Mouse (Mus musculus): ENCODE results near the gene Gm15155.
"Not testable (repeated sequence)": the region's sequence is repeated elsewhere in the genome, so short reads cannot be mapped to it uniquely, and the experiment has no call there.

Gene Gm15155

DNA sequence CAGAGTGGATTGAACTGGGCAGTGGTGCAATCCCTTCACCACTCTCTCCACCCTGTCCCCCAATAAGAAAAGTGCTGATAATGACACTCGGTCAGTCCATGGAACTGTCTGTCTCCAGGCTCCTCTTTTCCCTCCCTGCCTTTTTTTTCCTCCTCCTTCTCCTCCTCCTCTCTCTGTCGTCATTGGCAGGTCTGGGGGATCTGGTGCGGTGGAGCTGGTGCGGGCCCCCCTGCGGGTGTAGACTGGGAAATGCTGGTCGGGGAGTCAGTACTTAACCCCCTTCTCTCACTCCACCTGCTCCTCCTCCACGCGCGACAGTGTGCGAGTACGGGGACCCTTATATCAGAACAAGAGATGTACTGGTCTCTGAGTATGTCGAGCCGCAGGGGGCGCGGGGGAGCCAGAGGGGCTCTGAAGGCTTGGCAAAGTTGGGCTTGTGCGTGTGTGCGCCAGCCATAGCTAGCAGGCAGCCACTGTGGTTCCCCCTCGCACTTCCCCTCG lies at the start of gene Gm15155:
Gm15155 (plus strand) TSS at position 401 of the 501 bp plus-strand sequence.
- no peak for DNase-seq

DNA sequence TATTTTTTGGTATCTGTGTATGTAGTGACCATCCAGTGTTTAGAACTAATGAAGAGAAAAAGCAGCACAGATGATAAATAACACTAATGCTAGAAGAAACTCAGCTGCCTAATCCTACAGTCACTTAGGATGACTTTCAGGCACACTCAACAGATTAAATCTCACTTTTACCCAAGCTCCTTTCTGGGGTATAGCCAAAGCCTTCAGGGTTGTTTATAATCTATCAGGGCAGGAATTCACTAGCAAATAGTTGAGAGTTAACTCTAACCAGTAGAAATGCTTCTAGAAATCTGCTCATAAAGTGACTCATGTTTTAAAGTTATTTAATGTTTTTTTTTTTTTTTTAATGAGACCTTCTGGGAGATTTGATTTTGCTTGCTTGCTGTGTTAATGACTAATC lies 44.8 kb upstream of the Gm15155 start:
- DNase-seq, result no peak

DNA sequence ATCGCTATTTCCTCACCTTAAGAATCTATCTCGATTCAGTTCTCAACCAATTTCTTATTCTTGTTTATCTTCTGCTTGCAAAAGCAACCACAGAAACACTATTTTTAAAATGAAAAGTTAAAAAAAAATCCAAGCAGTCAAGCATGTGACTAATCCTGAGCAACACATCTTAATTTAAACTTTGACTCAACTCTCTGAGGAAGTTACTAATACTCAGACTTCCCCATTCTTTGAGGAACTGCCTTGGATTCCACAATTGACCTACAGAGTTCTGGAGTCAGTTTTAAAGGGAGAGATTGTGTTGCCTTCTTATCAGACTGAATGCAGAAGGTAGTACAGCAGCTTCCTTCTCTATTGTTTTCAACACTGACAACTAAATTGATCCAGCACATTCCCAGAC lies 40.0 kb upstream of the Gm15155 start:
- no peak for DNase-seq

GRCm38 (mm10) chrX:155591490-155591889 lies 33.1 kb upstream of the Gm15155 start:
- DNase-seq, result no peak

- DNase-seq, result no peak
Observed at GRCm38 (mm10) chrX:155592467-155592866, 32.1 kb upstream of the Gm15155 start.

- DNase-seq, result no peak
Observed at GRCm38 (mm10) chrX:155594685-155595084, 29.9 kb upstream of the Gm15155 start.

DNA sequence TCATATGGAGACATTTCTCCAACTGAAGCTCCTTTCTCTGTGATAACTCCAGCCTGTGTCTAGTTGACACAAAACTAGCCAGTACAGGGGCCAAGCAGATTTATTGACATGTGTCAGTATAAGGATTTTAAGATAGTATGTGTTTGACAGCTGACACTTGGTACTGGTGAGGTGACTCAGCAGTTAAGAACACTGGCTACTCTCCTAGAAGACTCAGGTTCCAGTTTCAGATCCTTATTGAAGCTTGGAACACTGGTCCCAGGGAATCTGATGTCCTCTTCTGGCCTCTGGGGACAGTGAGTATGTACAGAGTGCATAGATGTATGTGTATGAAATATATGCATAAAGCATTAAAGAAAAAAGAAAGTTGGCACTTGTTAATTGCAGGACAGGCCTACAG lies 28.2 kb upstream of the Gm15155 start:
- DNase-seq, result no peak

DNA sequence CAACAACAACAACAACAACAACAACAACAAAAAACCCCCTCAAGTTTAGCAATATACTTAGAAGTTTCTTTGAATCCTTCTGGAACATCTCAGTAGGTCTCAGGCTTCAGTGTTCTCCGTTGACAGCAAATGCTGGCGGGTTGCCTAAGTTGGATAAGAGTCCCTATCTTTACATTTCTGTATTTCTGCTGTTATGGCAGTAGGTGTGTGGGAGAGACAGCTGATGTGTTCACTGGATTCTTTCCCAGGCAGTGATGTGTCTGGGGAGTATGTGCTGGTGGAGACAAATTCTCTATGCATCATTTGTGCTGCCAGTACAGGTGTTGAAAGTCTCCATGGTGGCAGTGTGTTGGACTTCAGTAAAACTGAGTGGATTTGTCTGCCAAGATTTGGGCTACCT lies 23.3 kb upstream of the Gm15155 start:
- no peak for DNase-seq

DNA sequence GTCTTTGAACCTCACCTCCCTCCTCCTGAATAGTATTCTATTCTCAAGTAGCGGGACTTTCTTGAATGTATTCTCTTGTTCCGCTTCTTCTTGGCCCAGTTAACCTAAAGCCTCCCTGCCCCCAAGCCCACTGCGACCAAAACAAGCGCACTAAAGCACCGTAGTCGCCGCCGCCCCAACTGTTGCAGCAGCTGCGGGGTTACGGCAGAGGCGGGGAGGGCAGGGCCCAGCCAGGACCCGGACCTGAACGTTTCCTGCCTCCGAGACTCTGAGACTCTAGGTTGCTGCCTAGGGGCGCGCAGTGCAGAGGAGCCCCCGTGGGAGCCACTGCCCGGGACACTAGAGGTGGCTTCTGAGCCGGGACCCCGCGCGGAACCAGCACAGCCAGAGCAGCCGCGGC lies 2.0 kb upstream of the Gm15155 start:
- DNase-seq, result no peak

DNA sequence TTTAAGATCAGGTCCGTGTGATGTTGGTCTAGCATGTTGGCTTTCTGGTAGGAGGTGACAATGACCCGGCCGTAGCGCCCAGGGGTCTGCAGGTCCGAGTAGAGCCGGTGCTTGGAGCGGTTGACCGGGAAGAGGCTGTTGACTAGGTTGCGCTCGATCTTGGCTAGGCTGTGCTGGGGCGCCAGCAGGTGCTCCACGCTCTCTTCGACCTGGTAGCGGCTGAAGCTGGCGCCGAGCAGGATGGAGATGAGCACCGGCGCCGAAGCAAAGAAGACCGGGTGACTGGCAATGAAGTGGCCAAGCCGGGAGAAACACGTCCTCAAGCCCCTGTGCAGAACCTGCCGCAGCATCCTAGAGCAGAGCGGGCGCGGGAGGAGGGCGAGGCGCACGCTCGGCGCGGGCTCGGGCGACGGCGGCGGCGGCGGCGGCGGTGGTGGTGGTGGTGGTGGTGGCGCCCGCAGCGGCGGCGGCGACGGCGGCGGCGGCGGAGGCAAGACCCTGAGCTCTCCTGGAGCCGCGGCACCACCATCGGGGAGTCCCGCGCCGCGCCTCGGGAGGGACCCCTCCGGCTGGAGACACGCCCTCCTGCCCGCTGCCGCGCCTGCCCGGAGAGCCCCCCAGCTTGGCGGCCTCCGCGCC lies 1.5 kb upstream of the Gm15155 start:
- DNase-seq, result peak; percentile 7

- no peak for DNase-seq
Observed at GRCm38 (mm10) chrX:155623701-155624281, 750 bp upstream of the Gm15155 start, which contains the start of gene Ptchd1. Gene Ptchd1, minus strand, starts transcription at chrX:155623814.

GRCm38 (mm10) chrX:155624895-155625294 lies 354 bp downstream of the Gm15155 start:
- no peak for DNase-seq

DNA sequence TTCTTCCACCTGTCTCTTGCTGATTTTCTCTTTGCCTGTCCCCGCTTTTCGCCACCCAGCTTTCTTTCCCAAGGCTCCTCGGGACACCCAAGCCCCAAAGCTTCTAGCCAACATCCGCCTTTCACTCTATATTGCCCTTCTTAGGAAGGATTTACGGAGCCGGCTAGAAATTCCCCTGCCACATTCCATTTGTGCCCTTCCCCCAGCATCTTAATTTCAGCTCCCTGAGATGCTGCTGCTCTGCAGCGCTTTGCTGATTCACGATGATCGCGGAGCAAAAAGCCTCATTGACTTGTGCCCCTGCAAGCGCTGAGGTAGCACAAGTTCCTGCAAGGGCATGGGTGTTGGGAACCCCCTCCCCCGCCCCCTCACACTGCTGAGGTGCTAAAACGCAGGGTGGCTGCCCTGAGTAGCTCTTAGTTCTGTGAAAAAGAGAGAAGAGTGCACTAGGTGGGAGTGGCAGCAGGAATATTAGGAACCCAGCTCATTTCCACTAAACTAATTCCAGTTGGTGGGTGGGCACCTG lies 1.2 kb downstream of the Gm15155 start:
- no peak for DNase-seq

DNA sequence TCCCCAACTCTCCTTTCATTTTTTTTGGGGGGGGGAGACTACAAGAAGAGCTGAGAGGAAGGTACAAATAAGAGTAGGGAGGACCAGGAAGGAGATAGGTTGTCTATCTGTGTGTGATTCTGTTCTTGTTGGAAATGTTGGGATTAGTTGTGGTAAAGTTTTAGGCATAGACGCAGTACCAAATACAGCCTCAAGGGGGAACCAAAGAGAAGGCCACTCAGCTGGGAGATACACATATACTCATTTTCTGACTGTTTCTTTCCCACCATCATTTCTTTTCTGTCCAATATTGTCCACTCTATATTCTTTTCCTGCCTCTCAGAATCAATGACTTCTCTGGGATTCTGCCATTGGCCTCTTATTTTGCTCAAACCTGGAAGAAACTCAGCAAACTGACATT lies 19.4 kb downstream of the Gm15155 start:
- no peak for DNase-seq

DNA sequence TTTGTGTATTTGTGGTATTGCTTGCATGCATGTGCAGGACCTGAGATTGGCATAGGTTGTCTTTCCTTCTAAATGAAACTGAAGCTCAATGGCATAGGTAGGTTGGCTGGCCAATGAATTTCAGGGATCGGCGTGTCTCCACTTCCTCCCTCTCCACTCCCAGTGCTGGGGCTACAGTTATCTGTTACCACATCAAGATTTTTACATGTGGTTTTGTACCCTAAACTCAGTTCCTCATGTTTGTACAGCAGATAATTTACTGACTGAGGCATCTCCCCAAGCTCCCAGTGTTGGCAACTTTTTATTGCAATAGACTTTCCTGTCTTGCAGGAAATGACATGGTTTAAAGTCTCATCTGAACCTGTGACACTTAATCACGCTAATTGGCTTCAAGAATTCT lies 21.4 kb downstream of the Gm15155 start:
- DNase-seq, result no peak

DNA sequence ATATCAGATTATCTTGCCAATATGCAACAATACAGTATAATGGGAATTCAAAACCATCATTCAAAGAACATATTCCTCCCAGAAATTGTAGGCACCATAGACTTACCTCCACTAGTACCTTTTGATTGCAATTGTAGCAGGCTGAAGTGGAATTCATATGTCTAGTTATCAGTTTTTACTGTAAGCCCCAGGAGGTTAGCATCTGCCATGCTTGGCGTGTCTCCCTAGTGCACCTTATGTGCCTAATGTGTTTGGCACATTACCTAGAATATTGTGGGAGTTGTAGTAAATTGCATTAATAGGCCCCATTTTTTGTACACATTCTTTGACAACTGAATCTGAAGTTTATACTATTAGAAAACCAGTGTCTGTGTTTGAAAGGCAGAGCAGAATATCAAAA lies 33.4 kb downstream of the Gm15155 start:
- DNase-seq, result no peak

- not testable (repeated sequence) for DNase-seq
Observed at GRCm38 (mm10) chrX:155690440-155690839, 65.9 kb downstream of the Gm15155 start.

DNA sequence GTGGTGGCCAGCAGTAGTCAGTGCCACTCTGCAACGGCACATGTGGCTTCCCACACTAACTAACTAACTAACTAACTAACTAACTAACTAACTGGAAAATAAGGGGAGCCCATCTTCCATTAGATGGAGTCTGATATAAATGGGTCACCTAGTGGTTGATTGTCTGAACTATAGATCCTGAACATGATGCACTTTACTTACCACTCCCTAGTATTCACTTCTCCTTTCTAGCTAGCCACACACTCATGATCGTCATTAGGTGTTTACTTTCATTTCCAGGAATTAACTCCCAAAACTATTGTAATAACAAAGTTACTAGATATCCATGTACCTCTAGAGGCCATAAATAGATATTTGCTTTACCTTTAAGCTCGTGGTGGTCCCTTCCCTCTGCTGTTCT lies 99.6 kb downstream of the Gm15155 start:
- DNase-seq, result no peak

DNA sequence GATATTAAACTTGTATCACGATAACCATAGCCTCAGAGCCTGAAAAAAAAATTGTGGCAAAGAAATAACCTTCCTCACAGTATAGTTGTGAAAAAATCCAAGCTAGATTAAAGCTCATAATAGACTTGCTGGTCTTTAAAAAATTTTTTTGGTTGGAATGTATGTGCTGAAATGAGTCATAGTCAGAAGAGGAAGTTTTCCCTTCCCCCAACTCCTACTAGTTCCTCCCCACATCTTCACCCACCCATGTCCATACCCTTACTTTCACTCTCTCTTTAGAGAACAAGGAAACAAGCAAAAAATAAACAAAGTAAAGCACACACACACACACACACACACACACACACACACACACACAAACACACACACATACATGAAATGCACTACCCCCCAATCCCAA lies 103.8 kb downstream of the Gm15155 start:
- no peak for DNase-seq

GRCm38 (mm10) chrX:155888118-155888517 lies 263.6 kb downstream of the Gm15155 start:
- no peak for DNase-seq

GRCm38 (mm10) chrX:155900040-155900439 lies 275.5 kb downstream of the Gm15155 start:
- DNase-seq, result no peak

GRCm38 (mm10) chrX:155901742-155902141 lies 277.2 kb downstream of the Gm15155 start:
- DNase-seq, result no peak

DNA sequence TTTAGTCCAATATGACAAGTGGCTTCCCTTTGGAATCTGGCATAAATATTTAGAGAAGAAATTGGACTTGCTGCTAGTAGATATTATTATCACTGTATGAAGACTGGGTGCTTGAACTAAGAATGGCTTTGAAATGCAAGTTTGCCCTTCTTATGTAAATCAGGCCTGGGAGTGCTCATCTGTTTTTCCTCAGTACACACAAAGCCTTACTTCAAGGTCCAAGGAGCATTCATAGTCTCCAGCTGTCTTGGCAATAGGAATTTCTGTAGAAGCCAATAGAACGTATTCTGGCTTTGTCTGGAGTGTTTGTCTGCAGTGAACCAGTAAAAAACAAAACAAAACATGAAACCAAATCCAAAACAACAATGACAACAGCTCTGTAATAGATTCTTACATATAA lies 278.6 kb downstream of the Gm15155 start:
- DNase-seq, result no peak

GRCm38 (mm10) chrX:156009756-156010155 lies 385.2 kb downstream of the Gm15155 start:
- DNase-seq, result no peak

DNA sequence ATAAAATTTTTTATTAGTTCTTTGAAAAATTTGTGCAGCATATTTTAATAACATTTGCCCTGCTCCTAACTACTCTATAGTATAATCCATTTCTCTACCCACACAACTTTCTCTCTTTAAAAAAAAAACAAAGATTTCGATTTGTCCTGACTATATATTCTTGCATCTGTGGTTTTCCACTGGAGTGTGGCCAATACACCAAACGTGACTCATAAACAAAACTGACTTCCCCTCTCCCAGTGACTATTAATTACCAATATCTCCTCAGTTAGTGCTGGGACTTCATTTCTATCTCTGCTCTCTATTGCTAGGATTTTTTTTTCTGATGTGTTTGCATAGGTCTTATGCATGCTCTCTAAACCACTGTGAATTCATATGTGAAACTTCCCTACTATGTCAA lies 531.2 kb downstream of the Gm15155 start:
- DNase-seq, result no peak

Data from thymus, postnatal 4 days (tissue).